8 mouse cellular contexts compared by ENCODE assay signal in genomic region chr9:119983585-119984535, GRCm38 (mm10). TPM values are rescaled to one million over a fixed set of nuclear protein-coding genes. Genes with fewer than 3 reads are reported as not detected.
DNase-seq lines count a peak whose midpoint lies in the region.

No protein-coding gene starts in this region.

- no peaks in the 10 kb centered on the region for H3K9me3 ChIP-seq in midbrain, embryonic 10.5 days (replicated peaks)

- peak overlapping the region; percentile 80 for H3K27ac ChIP-seq in midbrain, embryonic 10.5 days (replicated peaks)

- no peaks in the 10 kb centered on the region for H3K36me3 ChIP-seq in midbrain, embryonic 10.5 days

- peaks cover 62% of the 10 kb centered on the region for H3K4me1 ChIP-seq in midbrain, embryonic 10.5 days

- WGBS in midbrain, embryonic 10.5 days, result under 1% methylated on average over 74 of the region's 79 CpGs

- intact Hi-C loops in left cerebral cortex, postnatal 4 days (cut with DNase I), result no loop called here

- H3K4me3 ChIP-seq in midbrain, embryonic 10.5 days, result peak overlapping the region; percentile 69

- DNase-seq in adrenal gland, adult (ENCODE audit: inconsistent age in 2 of 2, low spot score in 1 of 2), result peak; percentile 95 to 97
- DNase-seq in cerebellum, postnatal 4 days (ENCODE audit: low spot score in 2 of 2), result peak; percentile 62 to 63
- DNase-seq in gastrocnemius, postnatal 10 days, result peak; percentile 90
- DNase-seq in induced T-regulatory cell, adult 2 months (ENCODE audit: low read depth), result peak; percentile 94
- peak; percentile 65 for DNase-seq in left cerebral cortex, postnatal 4 days
- peak; percentile 77 for DNase-seq in midbrain, embryonic 10.5 days (ENCODE audit: low spot score)
- peak; percentile 80 to 82 for DNase-seq in right cerebral cortex, postnatal 36 days (ENCODE audit: low spot score in 2 of 2)
- DNase-seq in urinary bladder, postnatal 4 days (ENCODE audit: low spot score in 2 of 2), result peak; percentile 88

- peaks cover 30% of the 10 kb centered on the region; the same call in 1 of the 2 replicates for H3K27me3 ChIP-seq in midbrain, embryonic 10.5 days (ENCODE audit: low read depth, poor library complexity, severe bottlenecking)

RNA-seq across cellular contexts. Expression of gene Csrnp1, which starts 0.6 kb away (rescaled TPM):
- 1 to 10 TPM; 2.6 to 3.4 TPM for total RNA-seq in gastrocnemius, postnatal 10 days (2021)
- 1 to 10 TPM; 2.9 to 3.7 TPM for total RNA-seq in left cerebral cortex, postnatal 4 days (2021)
- 1.9 and 2.7 TPM in 2 replicates for polyA plus RNA-seq in midbrain, embryonic 10.5 days (2016; fragmentation: Nextera tagmentation; extraction: Ambion mirVana)

RNA-seq across cellular contexts. Expression of gene Xirp1, which starts 39.5 kb away (rescaled TPM):
- total RNA-seq in gastrocnemius, postnatal 10 days (2021), result 10 to 100 TPM; 58.2 to 84.6 TPM
- total RNA-seq in left cerebral cortex, postnatal 4 days (2021), result under 1 TPM in 1 of 2 experiments, not detected in 1; 0.06 TPM
- polyA plus RNA-seq in midbrain, embryonic 10.5 days (2016; fragmentation: Nextera tagmentation; extraction: Ambion mirVana), result not detected in 2 replicates

RNA-seq across cellular contexts. Expression of gene Ttc21a, which starts 46.5 kb away (rescaled TPM):
- total RNA-seq in gastrocnemius, postnatal 10 days (2021), result under 1 TPM in 1 of 2 experiments, not detected in 1; 0.11 TPM
- total RNA-seq in left cerebral cortex, postnatal 4 days (2021), result 1 to 10 TPM; 1.4 to 1.5 TPM
- polyA plus RNA-seq in midbrain, embryonic 10.5 days (2016; fragmentation: Nextera tagmentation; extraction: Ambion mirVana), result 0.16 and 0.42 TPM in 2 replicates

RNA-seq across cellular contexts. Expression of gene Gorasp1, which starts 46.5 kb away (rescaled TPM):
- total RNA-seq in gastrocnemius, postnatal 10 days (2021), result 10 to 100 TPM; 16.2 to 17.6 TPM
- total RNA-seq in left cerebral cortex, postnatal 4 days (2021), result 10 to 100 TPM; 20.2 to 22.8 TPM
- 27.3 and 29.4 TPM in 2 replicates for polyA plus RNA-seq in midbrain, embryonic 10.5 days (2016; fragmentation: Nextera tagmentation; extraction: Ambion mirVana)

Comparison
In these comparisons a context has a peak if more than half of its experiments do, and no peak if none do; other contexts are left out.
1. Peak in every context shown above with its lines: DNase-seq, H3K4me3 ChIP-seq and H3K27ac ChIP-seq.
2. RNA of gene Xirp1, which starts 39.5 kb away (total RNA-seq): 58.2 to 84.6 TPM in gastrocnemius, postnatal 10 days; 0.06 TPM in left cerebral cortex, postnatal 4 days; every median in the first group is over 10 times any median in the second.